Mouse (Mus musculus): Measurements from ENCODE around the gene Lipt1. TPM values are rescaled to one million over a fixed set of nuclear protein-coding genes. Genes with fewer than 3 reads are reported as not detected.

Gene Lipt1
- polyA plus RNA-seq, 1 experiment from 2014 or later, result 8.1 TPM

DNA sequence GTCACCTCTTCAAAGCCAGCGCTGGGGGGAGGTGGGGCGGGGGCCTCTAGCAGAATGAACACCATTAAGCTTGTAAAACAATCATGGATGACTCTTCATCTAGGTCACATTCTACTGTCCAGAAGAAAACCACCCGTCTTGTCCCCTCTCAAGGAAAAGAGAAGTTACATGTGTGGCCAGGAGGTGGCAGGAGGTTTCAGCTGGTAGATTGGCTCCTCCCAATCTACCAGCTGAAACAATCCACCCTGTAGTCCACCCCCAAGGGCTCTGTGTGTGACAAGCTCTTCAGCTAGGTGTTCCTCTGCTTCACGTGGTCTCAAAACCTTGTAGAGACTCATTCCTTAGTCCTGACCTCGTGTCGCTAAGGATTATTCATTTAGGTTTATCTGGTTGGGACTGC is 31.6 kb downstream of the Lipt1 start:
- H3K27me3 ChIP-seq (replicated peaks), result no peaks in the 10 kb centered on the region
- peaks cover 9% of the 10 kb centered on the region for H3K36me3 ChIP-seq
- H3K9me3 ChIP-seq, result no peaks in the 10 kb centered on the region
- no peak overlapping the region for H3K27ac ChIP-seq
- no peak overlapping the region for H3K4me2 ChIP-seq
- H3K4me3 ChIP-seq (replicated peaks), result no peak overlapping the region
- H3K9ac ChIP-seq, result no peak overlapping the region
- ATAC-seq (ENCODE audit: insufficient read depth, low FRiP score, low read depth), result no peak
- no peaks in the 10 kb centered on the region for H3K4me1 ChIP-seq
- WGBS, result 35% methylated on average over 6 of the region's 6 CpGs

- Histone ChIP-seq H3K4me3 (replicated peaks) (no peak overlapping the region), H3K36me3 (no peaks in the 10 kb centered on the region), H3K27ac (no peak overlapping the region), H3K9me3 (no peaks in the 10 kb centered on the region), H3K9ac (no peak overlapping the region), H3K4me1 (no peaks in the 10 kb centered on the region), H3K4me2 (no peak overlapping the region), H3K27me3 (replicated peaks) (no peaks in the 10 kb centered on the region)
- 76% methylated on average over 2 of the region's 2 CpGs for WGBS
- ATAC-seq (ENCODE audit: insufficient read depth, low FRiP score, low read depth), result no peak
Observed at GRCm38 (mm10) chr1:37912751-37913150, 41.2 kb downstream of the Lipt1 start.

DNA sequence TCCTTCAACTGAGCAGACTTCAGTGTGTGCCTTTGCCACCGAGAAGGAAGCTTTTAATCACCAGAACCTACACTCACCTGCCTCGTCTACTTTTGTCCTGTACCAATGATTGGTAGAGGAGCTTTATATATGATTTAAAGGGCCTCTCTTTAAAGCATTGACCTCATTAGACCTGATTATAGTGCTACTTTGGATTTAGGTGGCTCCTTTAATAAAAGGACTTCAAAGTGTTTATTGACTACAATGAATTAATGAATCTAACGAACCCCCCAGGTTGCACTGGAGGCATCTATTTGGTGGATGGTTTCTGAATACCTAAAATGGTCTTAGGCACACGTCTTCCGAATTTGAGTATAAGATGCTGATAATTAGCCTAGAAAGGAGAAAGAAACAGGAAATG is 44.9 kb downstream of the Lipt1 start, which contains the start of gene Lyg2:
TSS of gene Lyg2 (minus strand) at position 101 of the 400 bp plus-strand sequence.
- no peak for ATAC-seq (ENCODE audit: insufficient read depth, low FRiP score, low read depth)

DNA sequence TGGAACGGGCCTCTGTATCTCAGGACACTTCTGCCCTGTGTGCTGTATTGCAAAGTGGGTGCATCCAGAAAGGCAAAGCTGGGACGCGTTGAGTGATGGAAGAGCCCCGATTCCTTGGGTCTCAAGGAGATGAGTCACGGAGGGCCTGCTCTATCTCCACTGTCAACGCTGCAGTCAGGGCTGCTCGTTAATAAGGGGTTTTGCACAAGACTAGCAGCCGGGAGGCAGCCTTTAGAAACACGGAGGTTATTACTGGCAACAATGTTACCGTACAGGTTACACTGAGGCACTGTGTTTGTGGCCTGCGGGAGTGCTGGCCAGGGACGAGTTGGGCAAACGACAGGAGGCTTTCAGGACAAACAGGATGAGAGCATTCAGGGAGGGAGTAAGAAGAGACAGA is 46.1 kb downstream of the Lipt1 start:
- Histone ChIP-seq H3K9ac (no peak overlapping the region), H3K4me2 (no peak overlapping the region), H3K27me3 (replicated peaks) (no peaks in the 10 kb centered on the region), H3K9me3 (no peaks in the 10 kb centered on the region), H3K27ac (no peak overlapping the region), H3K36me3 (no peaks in the 10 kb centered on the region), H3K4me3 (replicated peaks) (no peak overlapping the region), H3K4me1 (no peaks in the 10 kb centered on the region)
- ATAC-seq (ENCODE audit: insufficient read depth, low FRiP score, low read depth), result no peak
- 64% methylated on average over 13 of the region's 13 CpGs for WGBS

More for the DNA sequence above, 44.9 kb downstream of the Lipt1 start, which contains the start of gene Lyg2:
- H3K4me2 ChIP-seq, result no peak within 1 kb of the TSS
- no peaks in the 10 kb centered on the region for H3K27me3 ChIP-seq (replicated peaks)
- no peaks in the 10 kb centered on the region for H3K4me1 ChIP-seq
- no peaks in the 10 kb centered on the region for H3K36me3 ChIP-seq
- H3K9ac ChIP-seq, result no peak within 1 kb of the TSS
- no peak within 1 kb of the TSS for H3K4me3 ChIP-seq (replicated peaks)
- H3K9me3 ChIP-seq, result no peaks in the 10 kb centered on the region
- H3K27ac ChIP-seq, result no peak within 1 kb of the TSS
- 70% methylated on average over 5 of the region's 5 CpGs for whole genome bisulfite sequencing

DNA sequence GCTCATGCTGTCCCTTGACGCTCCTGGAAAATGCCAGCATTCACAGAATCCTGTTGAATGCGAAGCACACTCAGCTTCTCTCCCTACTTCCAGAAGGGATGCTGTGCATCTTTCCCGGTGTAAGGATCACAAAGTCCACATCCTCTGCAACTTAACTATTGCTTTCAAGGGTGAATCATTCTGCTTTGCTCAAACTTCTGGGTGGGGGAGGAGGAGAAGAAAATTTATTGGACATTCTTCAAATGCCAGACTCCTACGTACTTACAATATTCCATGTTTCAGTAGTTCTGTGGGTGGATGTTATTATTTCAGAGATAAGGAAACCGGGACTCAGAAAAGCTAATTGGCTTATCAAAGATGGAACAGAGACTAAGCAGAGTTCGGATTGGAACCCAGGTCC is 46.6 kb downstream of the Lipt1 start:
- no peaks in the 10 kb centered on the region for H3K9me3 ChIP-seq
- H3K27me3 ChIP-seq (replicated peaks), result no peaks in the 10 kb centered on the region
- H3K36me3 ChIP-seq, result no peaks in the 10 kb centered on the region
- no peak overlapping the region for H3K27ac ChIP-seq
- ATAC-seq (ENCODE audit: insufficient read depth, low FRiP score, low read depth), result no peak
- H3K4me2 ChIP-seq, result no peak overlapping the region
- H3K9ac ChIP-seq, result no peak overlapping the region
- no peaks in the 10 kb centered on the region for H3K4me1 ChIP-seq
- 58% methylated on average over 6 of the region's 6 CpGs for WGBS
- H3K4me3 ChIP-seq (replicated peaks), result no peak overlapping the region

DNA sequence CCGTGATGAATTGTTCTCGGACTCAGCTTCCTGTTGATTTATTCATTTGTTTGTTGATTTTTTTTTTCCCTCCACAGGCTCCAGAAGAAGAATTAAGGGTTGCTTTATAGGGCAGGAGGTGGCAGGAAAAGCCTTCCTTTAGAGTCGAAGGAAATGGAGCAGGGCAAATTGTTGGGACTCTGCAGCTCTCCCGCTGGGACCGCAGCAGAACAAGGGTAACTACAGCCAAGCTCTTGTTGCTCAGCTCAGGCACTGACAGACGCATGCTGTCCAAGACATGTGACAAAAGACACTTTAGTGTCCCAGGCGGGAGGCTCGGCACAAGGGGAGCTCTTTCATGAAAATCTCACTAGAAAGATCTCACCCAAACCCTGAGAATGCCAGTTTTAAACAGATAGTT is 51.0 kb downstream of the Lipt1 start:
- Histone ChIP-seq H3K9ac (no peak overlapping the region), H3K4me2 (no peak overlapping the region), H3K27me3 (replicated peaks) (no peaks in the 10 kb centered on the region), H3K9me3 (no peaks in the 10 kb centered on the region), H3K27ac (no peak overlapping the region), H3K36me3 (no peaks in the 10 kb centered on the region), H3K4me3 (replicated peaks) (no peak overlapping the region), H3K4me1 (no peaks in the 10 kb centered on the region)
- ATAC-seq (ENCODE audit: insufficient read depth, low FRiP score, low read depth), result no peak
- WGBS, result 59% methylated on average over 8 of the region's 8 CpGs

Other genes with a start within 250 kb of the Lipt1 start
- 13.3 and 15.0 TPM in 2 replicates for gene 2010300C02Rik, start 151.7 kb upstream of the Lipt1 start, polyA plus RNA-seq (2015; fragmentation: Nextera tagmentation; extraction: Ambion mirVana)
- gene Tsga10, start 5.3 kb upstream of the Lipt1 start, polyA plus RNA-seq (2015; fragmentation: Nextera tagmentation; extraction: Ambion mirVana), result 4.2 and 4.8 TPM in 2 replicates
- 28.5 and 29.5 TPM in 2 replicates for gene Mitd1, start 18.7 kb downstream of the Lipt1 start, polyA plus RNA-seq (2015; fragmentation: Nextera tagmentation; extraction: Ambion mirVana)
- 227 and 243 TPM in 2 replicates for gene Mrpl30, start 18.7 kb downstream of the Lipt1 start, polyA plus RNA-seq (2015; fragmentation: Nextera tagmentation; extraction: Ambion mirVana)
- not detected in 2 replicates for gene Lyg2, start 44.8 kb downstream of the Lipt1 start, polyA plus RNA-seq (2015; fragmentation: Nextera tagmentation; extraction: Ambion mirVana)
- gene Lyg1, start 86.0 kb downstream of the Lipt1 start, polyA plus RNA-seq (2015; fragmentation: Nextera tagmentation; extraction: Ambion mirVana), result not detected in 2 replicates
- 128 and 132 TPM in 2 replicates for gene Txndc9, start 126.2 kb downstream of the Lipt1 start, polyA plus RNA-seq (2015; fragmentation: Nextera tagmentation; extraction: Ambion mirVana)
- gene Eif5b, start 126.3 kb downstream of the Lipt1 start, polyA plus RNA-seq (2015; fragmentation: Nextera tagmentation; extraction: Ambion mirVana), result 32.5 and 33.1 TPM in 2 replicates

All from stomach, embryonic 15.5 days (tissue).